Mouse (Mus musculus) ES-Bruce4 (cell line): ENCODE data around the gene Nav3. TPM values are rescaled to one million over a fixed set of nuclear protein-coding genes. Genes with fewer than 3 reads are reported as not detected.

Source experiments
- H3K27ac ChIP-seq: 2 replicates; pipeline ENCODE4 v1.5.1; 2012; ENCODE audit warnings: low read length, inconsistent platforms; ENCODE audit not compliant: insufficient read depth
- H3K27me3 ChIP-seq: 2 replicates; pipeline ENCODE4 v1.6.1; 2012; ENCODE audit warnings: mild to moderate bottlenecking, low read length, inconsistent platforms; ENCODE audit not compliant: control insufficient read depth, poor library complexity, insufficient read depth, severe bottlenecking
- H3K36me3 ChIP-seq: 2 replicates; pipeline ENCODE4 v1.6.1; 2012; ENCODE audit warnings: inconsistent platforms, mild to moderate bottlenecking, low read length, moderate library complexity; ENCODE audit not compliant: control insufficient read depth, poor library complexity, insufficient read depth, severe bottlenecking
- H3K4me1 ChIP-seq: one replicate; pipeline ENCODE4 v1.8.1; 2011; ENCODE audit warnings: low read length; ENCODE audit not compliant: control insufficient read depth, insufficient read depth
- H3K4me3 ChIP-seq: 2 replicates; pipeline ENCODE4 v1.5.1; 2011; ENCODE audit warnings: low read depth, mild to moderate bottlenecking, low read length
- H3K9ac ChIP-seq: 2 replicates; pipeline ENCODE4 v1.6.1; 2012; ENCODE audit warnings: low read depth, mild to moderate bottlenecking, inconsistent platforms; ENCODE audit not compliant: poor library complexity, severe bottlenecking
- H3K9me3 ChIP-seq: replicated peaks from 2 replicates; pipeline ENCODE4 v1.6.1; 2012; ENCODE audit warnings: mild to moderate bottlenecking, low read length, inconsistent platforms; ENCODE audit not compliant: control insufficient read depth, poor library complexity, insufficient read depth, severe bottlenecking
- CTCF ChIP-seq: IDR thresholded peaks from one replicate; pipeline ENCODE4 v1.8.1; 2011; ENCODE audit warnings: low read depth, low read length
- EP300 ChIP-seq: IDR thresholded peaks from 2 replicates; pipeline ENCODE4 v1.6.1; 2011; ENCODE audit warnings: low read depth, low read length; ENCODE audit not compliant: insufficient read depth
- POLR2A ChIP-seq: IDR thresholded peaks from one replicate; pipeline ENCODE4 v1.8.1; 2011; ENCODE audit warnings: low read length; ENCODE audit not compliant: insufficient read depth
- polyA plus RNA-seq: library from polyadenylated mRNA; stranded (reverse); fragments of >200 nt; gene quantifications from 2 replicates; pipeline ENCODE4 v1.2.4, GENCODE M21; 2011; ENCODE audit warnings: low read depth; ENCODE audit not compliant: missing spikeins, insufficient read depth, insufficient read length

The Nav3 gene
- polyA plus RNA-seq, 1 experiment: 0.36 TPM

DNA sequence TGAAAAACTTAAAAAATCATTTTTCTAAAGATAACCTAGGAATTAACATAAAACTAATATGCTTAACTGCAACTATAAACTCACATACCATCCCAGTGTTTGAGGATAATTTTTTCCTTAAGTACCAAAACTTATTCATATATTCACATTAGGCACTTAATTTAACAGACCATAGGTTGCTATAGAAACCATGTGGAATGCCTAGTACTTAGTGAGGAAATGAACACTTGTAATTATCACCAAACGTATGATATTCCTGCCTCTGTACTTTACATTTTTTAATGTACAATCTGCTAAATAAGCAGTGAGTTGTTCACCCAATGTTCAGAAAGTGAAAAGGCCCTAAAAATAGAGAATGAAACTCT is 301.1 kb downstream of the Nav3 start:
- no peaks in the 10 kb centered on the region for H3K4me1 ChIP-seq
- H3K27ac ChIP-seq: no peak overlapping the region
- TF ChIP-seq EP300: no peak
- no peak for TF ChIP-seq POLR2A
- no peak for TF ChIP-seq CTCF
- H3K36me3 ChIP-seq: no peaks in the 10 kb centered on the region
- no peaks in the 10 kb centered on the region for H3K27me3 ChIP-seq
- H3K4me3 ChIP-seq: no peak overlapping the region
- H3K9me3 ChIP-seq: no peaks in the 10 kb centered on the region
- no peak overlapping the region for H3K9ac ChIP-seq

DNA sequence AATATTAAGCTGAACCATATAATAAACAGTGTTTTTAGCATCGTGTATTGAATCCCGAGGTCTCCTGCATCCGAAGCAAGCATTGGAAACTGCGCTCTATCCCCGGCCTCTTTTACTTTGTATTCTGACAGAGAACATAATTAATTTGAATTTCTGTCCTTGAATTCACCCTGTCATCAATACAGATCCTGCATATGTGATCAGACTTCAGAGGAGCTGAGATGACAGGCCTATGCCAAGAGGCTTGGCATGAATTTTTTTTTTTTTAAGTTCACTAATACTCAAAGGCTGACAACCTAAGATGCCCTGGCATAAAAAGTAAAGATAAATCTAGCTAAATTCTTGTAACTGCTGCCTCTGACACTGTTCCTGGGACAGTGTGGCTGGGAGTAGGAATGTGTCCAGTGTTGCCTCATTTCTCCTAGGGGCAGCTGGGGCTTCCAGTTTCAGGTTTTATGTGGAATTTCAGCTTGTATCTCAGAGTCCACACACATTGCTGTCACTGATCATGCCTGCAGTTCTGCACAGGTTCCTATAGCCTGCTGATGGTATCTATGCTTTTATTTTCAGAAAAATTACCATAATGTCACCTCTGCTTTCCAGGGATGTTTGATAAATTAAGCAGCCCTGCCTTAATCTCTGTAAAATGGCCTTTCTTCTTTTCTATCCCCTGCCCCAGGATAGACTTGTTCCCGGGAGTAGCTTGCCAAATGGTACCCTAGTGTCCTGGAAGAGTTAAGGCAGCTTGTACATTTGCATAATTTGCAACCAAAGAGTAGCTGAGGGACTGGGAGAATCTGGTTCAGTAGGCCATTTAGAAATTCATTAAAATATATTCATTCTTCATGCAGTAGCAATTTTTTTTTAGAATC is 301.8 kb downstream of the Nav3 start:
- Histone ChIP-seq H3K9ac (no peak overlapping the region), H3K27me3 (no peaks in the 10 kb centered on the region), H3K9me3 (no peaks in the 10 kb centered on the region), H3K4me3 (no peak overlapping the region), H3K27ac (no peak overlapping the region), H3K4me1 (no peaks in the 10 kb centered on the region), H3K36me3 (no peaks in the 10 kb centered on the region)
- TF ChIP-seq CTCF (no peak), EP300 (no peak), POLR2A (no peak)

DNA sequence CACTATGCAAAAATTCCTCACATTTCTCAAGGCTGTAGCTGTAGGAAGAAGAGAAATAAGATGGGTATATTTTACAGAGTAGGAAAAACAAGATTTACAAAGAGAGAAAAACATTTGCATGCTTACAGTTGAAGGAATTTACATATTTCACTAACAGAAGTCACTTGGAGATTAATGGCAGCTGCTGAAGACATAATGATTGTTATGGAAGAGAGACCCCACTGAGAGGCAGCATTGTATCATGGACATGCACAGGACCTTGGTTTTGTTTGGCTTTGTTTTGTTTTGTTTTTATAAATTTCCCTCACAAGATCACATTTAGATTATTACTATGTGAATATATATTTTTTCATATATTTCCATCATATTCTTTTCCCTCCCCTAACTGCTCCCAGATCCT is 335.4 kb downstream of the Nav3 start:
- H3K9ac ChIP-seq: no peak overlapping the region
- no peaks in the 10 kb centered on the region for H3K36me3 ChIP-seq

DNA sequence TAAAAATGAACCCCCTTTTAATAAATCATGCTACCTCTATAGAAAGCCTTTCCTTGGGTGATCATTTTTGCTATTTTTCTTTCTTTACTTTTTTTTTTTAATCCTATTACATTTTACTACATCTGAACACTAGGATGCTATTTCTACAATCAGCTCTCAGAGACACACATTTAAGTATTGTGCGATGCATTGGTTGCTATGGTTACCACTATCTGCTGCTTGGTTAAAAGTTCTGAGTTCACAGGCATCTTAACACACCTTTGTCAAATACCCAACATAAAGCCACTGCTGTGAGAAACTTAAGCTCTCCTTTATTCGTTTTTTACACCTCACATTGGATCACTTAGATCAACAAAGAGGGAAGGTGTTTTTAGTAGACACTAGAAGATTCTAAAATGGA is 338.7 kb downstream of the Nav3 start:
- Histone ChIP-seq H3K9me3 (no peaks in the 10 kb centered on the region), H3K27ac (no peak overlapping the region), H3K27me3 (no peaks in the 10 kb centered on the region), H3K9ac (no peak overlapping the region), H3K4me3 (no peak overlapping the region), H3K4me1 (no peaks in the 10 kb centered on the region), H3K36me3 (no peaks in the 10 kb centered on the region)
- no peak for TF ChIP-seq POLR2A
- TF ChIP-seq EP300: no peak
- TF ChIP-seq CTCF: no peak

More for the DNA sequence above, 335.4 kb downstream of the Nav3 start:
- no peaks in the 10 kb centered on the region for H3K27me3 ChIP-seq
- TF ChIP-seq EP300: no peak
- TF ChIP-seq CTCF: no peak
- no peak for TF ChIP-seq POLR2A
- no peak overlapping the region for H3K4me3 ChIP-seq
- H3K27ac ChIP-seq: no peak overlapping the region
- no peaks in the 10 kb centered on the region for H3K4me1 ChIP-seq
- H3K9me3 ChIP-seq: no peaks in the 10 kb centered on the region

DNA sequence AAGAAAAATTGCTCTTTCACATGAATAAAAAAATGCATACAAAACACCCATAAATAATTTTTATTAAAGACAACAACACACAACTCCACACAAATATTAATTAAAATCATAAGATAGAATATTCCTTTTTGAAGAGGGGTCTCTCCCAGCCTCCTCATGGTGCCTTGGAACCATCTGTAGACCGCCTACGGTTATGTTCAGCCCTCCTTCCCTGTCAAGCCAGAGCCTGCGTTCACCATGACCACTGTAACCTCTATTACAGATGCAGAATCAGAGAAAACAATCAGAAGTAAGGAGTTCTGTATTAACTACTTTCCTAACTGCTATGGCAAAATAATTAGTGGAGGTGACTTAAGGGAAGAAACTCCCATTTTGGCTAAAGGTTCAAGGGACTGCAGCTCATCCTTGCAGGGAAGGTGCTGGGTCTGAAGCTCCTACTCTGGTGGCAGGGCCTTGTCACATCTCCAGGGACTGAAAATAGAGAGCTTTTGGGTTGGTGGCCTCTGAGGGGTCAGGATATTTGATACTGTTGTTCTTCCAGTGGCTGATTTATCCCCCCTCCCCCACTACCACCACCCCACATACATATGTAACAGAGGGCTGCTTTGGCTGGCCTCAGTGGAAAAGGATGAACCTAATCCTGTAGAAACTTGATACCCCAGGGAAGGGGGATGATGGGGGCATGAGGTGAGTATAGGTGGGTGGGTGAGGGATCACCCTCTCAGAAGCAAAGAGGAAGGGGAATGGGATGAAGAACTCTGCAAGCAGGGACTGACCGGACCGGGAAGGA is 343.1 kb downstream of the Nav3 start:
- no peak for TF ChIP-seq EP300
- no peak for TF ChIP-seq CTCF
- TF ChIP-seq POLR2A: no peak
- H3K4me3 ChIP-seq: no peak overlapping the region
- H3K27ac ChIP-seq: no peak overlapping the region
- H3K27me3 ChIP-seq: no peaks in the 10 kb centered on the region
- no peaks in the 10 kb centered on the region for H3K4me1 ChIP-seq
- H3K9me3 ChIP-seq: no peaks in the 10 kb centered on the region
- H3K36me3 ChIP-seq: no peaks in the 10 kb centered on the region
- no peak overlapping the region for H3K9ac ChIP-seq

DNA sequence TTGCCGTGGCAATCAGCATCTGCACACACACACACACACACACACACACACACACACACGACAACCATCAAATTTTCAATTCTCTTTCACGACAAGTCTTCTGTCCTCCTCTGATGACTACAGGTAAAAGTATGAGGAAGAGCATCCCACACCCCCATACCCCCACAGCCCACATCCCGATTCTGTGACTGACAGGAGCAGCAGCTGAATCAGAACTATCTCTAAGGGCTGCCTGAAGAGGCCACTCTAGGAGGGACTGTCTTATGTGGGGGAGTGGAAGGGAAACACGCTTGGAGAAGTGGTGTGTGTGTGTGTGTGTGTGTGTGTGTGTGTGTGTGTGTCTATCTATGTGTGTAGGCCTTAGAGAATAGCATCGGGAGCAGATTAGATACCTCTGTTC is 352.7 kb downstream of the Nav3 start:
- Histone ChIP-seq H3K36me3 (no peaks in the 10 kb centered on the region), H3K27me3 (no peaks in the 10 kb centered on the region), H3K4me3 (no peak overlapping the region), H3K9me3 (no peaks in the 10 kb centered on the region), H3K9ac (no peak overlapping the region), H3K27ac (no peak overlapping the region), H3K4me1 (no peaks in the 10 kb centered on the region)
- TF ChIP-seq EP300 (no peak), POLR2A (no peak), CTCF (no peak)
